Mouse (Mus musculus) C2C12 (cell line): ENCODE measurements around the gene Fbxo31.

Source experiments
- CTCF ChIP-seq: IDR thresholded peaks from one replicate; pipeline ENCODE4 v1.5.1; 2011; ENCODE audit not compliant: control insufficient read depth, insufficient read depth, insufficient read length
- MAX ChIP-seq: IDR thresholded peaks from one replicate; pipeline ENCODE4 v1.6.1; 2011; ENCODE audit warnings: mild to moderate bottlenecking, control low read depth
- USF1 ChIP-seq: IDR thresholded peaks from one replicate; pipeline ENCODE4 v1.6.1; 2011; ENCODE audit warnings: low read depth, mild to moderate bottlenecking, control low read depth, moderate library complexity

GRCm38 (mm10) chr8:121511751-121512150, 66.9 kb downstream of the Fbxo31 start:
- TF ChIP-seq MAX = no peak
- no peak for TF ChIP-seq USF1
- TF ChIP-seq CTCF = no peak
